Mouse (Mus musculus) ES-Bruce4 (cell line): ENCODE results near the gene Pabpn1l. TPM values are rescaled to one million over a fixed set of nuclear protein-coding genes. Genes with fewer than 3 reads are reported as not detected.

Source experiments
- H3K27ac ChIP-seq: 2 replicates; pipeline ENCODE4 v1.5.1; 2012; ENCODE audit warnings: low read length, inconsistent platforms; ENCODE audit not compliant: insufficient read depth
- H3K27me3 ChIP-seq: 2 replicates; pipeline ENCODE4 v1.6.1; 2012; ENCODE audit warnings: mild to moderate bottlenecking, low read length, inconsistent platforms; ENCODE audit not compliant: control insufficient read depth, poor library complexity, insufficient read depth, severe bottlenecking
- H3K36me3 ChIP-seq: 2 replicates; pipeline ENCODE4 v1.6.1; 2012; ENCODE audit warnings: inconsistent platforms, mild to moderate bottlenecking, low read length, moderate library complexity; ENCODE audit not compliant: control insufficient read depth, poor library complexity, insufficient read depth, severe bottlenecking
- H3K4me1 ChIP-seq: one replicate; pipeline ENCODE4 v1.8.1; 2011; ENCODE audit warnings: low read length; ENCODE audit not compliant: control insufficient read depth, insufficient read depth
- H3K4me3 ChIP-seq: 2 replicates; pipeline ENCODE4 v1.5.1; 2011; ENCODE audit warnings: low read depth, mild to moderate bottlenecking, low read length
- H3K9ac ChIP-seq: 2 replicates; pipeline ENCODE4 v1.6.1; 2012; ENCODE audit warnings: low read depth, mild to moderate bottlenecking, inconsistent platforms; ENCODE audit not compliant: poor library complexity, severe bottlenecking
- H3K9me3 ChIP-seq: replicated peaks from 2 replicates; pipeline ENCODE4 v1.6.1; 2012; ENCODE audit warnings: mild to moderate bottlenecking, low read length, inconsistent platforms; ENCODE audit not compliant: control insufficient read depth, poor library complexity, insufficient read depth, severe bottlenecking
- CTCF ChIP-seq: IDR thresholded peaks from one replicate; pipeline ENCODE4 v1.8.1; 2011; ENCODE audit warnings: low read depth, low read length
- EP300 ChIP-seq: IDR thresholded peaks from 2 replicates; pipeline ENCODE4 v1.6.1; 2011; ENCODE audit warnings: low read depth, low read length; ENCODE audit not compliant: insufficient read depth
- POLR2A ChIP-seq: IDR thresholded peaks from one replicate; pipeline ENCODE4 v1.8.1; 2011; ENCODE audit warnings: low read length; ENCODE audit not compliant: insufficient read depth
- polyA plus RNA-seq: library from polyadenylated mRNA; stranded (reverse); fragments of >200 nt; gene quantifications from 2 replicates; pipeline ENCODE4 v1.2.4, GENCODE M21; 2011; ENCODE audit warnings: low read depth; ENCODE audit not compliant: missing spikeins, insufficient read depth, insufficient read length

The Pabpn1l gene
- polyA plus RNA-seq, 1 experiment, result not detected

GRCm38 (mm10) chr8:122593240-122593639, 29.3 kb downstream of the Pabpn1l start:
- Histone ChIP-seq H3K9ac (no peak overlapping the region), H3K4me3 (no peak overlapping the region), H3K27ac (no peak overlapping the region), H3K36me3 (no peaks in the 10 kb centered on the region), H3K4me1 (no peaks in the 10 kb centered on the region), H3K9me3 (no peaks in the 10 kb centered on the region), H3K27me3 (no peaks in the 10 kb centered on the region)
- TF ChIP-seq CTCF (no peak), EP300 (no peak), POLR2A (no peak)

GRCm38 (mm10) chr8:122586749-122587148, 35.8 kb downstream of the Pabpn1l start:
- Histone ChIP-seq H3K27me3 (no peaks in the 10 kb centered on the region), H3K27ac (no peak overlapping the region), H3K36me3 (no peaks in the 10 kb centered on the region), H3K9me3 (no peaks in the 10 kb centered on the region), H3K4me1 (peaks cover 8% of the 10 kb centered on the region), H3K9ac (no peak overlapping the region), H3K4me3 (no peak overlapping the region)
- TF ChIP-seq EP300, result no peak
- no peak for TF ChIP-seq CTCF
- TF ChIP-seq POLR2A, result no peak

GRCm38 (mm10) chr8:122586171-122586570, 36.4 kb downstream of the Pabpn1l start:
- H3K27me3 ChIP-seq, result no peaks in the 10 kb centered on the region
- no peak overlapping the region for H3K9ac ChIP-seq
- TF ChIP-seq EP300 (no peak), CTCF (no peak), POLR2A (no peak)
- no peak overlapping the region for H3K27ac ChIP-seq
- H3K4me1 ChIP-seq, result peaks cover 8% of the 10 kb centered on the region
- no peaks in the 10 kb centered on the region for H3K9me3 ChIP-seq
- no peak overlapping the region for H3K4me3 ChIP-seq
- no peaks in the 10 kb centered on the region for H3K36me3 ChIP-seq

GRCm38 (mm10) chr8:122585411-122585891, 37.1 kb downstream of the Pabpn1l start:
- TF ChIP-seq POLR2A (no peak), CTCF (no peak), EP300 (no peak)

GRCm38 (mm10) chr8:122584981-122585380, 37.6 kb downstream of the Pabpn1l start:
- Histone ChIP-seq H3K27me3 (no peaks in the 10 kb centered on the region), H3K9ac (no peak overlapping the region), H3K36me3 (no peaks in the 10 kb centered on the region), H3K27ac (no peak overlapping the region), H3K9me3 (no peaks in the 10 kb centered on the region), H3K4me1 (peaks cover 10% of the 10 kb centered on the region), H3K4me3 (no peak overlapping the region)
- no peak for TF ChIP-seq CTCF
- no peak for TF ChIP-seq POLR2A
- no peak for TF ChIP-seq EP300

More at GRCm38 (mm10) chr8:122585411-122585891, 37.1 kb downstream of the Pabpn1l start:
- Histone ChIP-seq H3K4me1 (peaks cover 8% of the 10 kb centered on the region), H3K4me3 (no peak overlapping the region), H3K27me3 (no peaks in the 10 kb centered on the region), H3K9me3 (no peaks in the 10 kb centered on the region), H3K9ac (no peak overlapping the region), H3K27ac (no peak overlapping the region), H3K36me3 (no peaks in the 10 kb centered on the region)

- Histone ChIP-seq H3K4me1 (peaks cover 14% of the 10 kb centered on the region), H3K27ac (no peak overlapping the region)
Measured at GRCm38 (mm10) chr8:122580926-122581325, 41.6 kb downstream of the Pabpn1l start.

More at GRCm38 (mm10) chr8:122580926-122581325, 41.6 kb downstream of the Pabpn1l start:
- Histone ChIP-seq H3K27me3 (no peaks in the 10 kb centered on the region), H3K4me3 (no peak overlapping the region), H3K9me3 (no peaks in the 10 kb centered on the region), H3K36me3 (no peaks in the 10 kb centered on the region), H3K9ac (no peak overlapping the region)
- TF ChIP-seq CTCF (no peak), POLR2A (no peak), EP300 (no peak)
